Mouse (Mus musculus) heart, postnatal 36 days (tissue): ENCODE data around the gene Agfg1. TPM values are rescaled to one million over a fixed set of nuclear protein-coding genes. Genes with fewer than 3 reads are reported as not detected.
A peak's percentile ranks its signal among the peaks of the same experiment; 100 is the strongest.

Source experiments
- DNase-seq, 2 experiments: peaks; one replicate each; pipeline ENCODE4 v3.0.0; 2021 to 2022
- intact Hi-C: fragments of 180-260 bp; cut with DNase I; formaldehyde crosslinking; loops from one replicate; pipeline ENCODE4 v1.15.1; 2025
- total RNA-seq, 2 experiments: library from RNA; stranded (reverse); gene quantifications; 2 replicates each; pipeline ENCODE4 v1.2.3; 2021

Gene Agfg1
- 10 to 100 TPM; 29.7 to 29.8 TPM for total RNA-seq

DNA sequence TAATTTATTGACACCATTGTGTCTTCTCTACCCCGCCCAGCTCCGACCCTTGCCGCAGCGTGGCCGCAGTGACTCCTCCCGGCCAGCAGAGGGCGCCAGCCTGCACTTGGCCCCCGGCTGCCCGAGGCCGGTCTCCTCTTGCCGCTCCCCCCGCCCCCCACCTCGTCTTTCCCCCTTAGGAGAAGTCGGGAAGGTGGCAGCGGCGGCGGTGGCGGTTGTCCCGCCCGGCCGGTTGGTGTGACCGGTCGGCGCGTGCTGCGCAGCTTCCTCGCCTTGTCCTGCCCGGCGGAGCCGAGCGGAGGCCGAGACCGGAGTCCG, at the start of gene Agfg1:
Gene Agfg1 (plus strand): TSS at position 188 of the 318 bp plus-strand sequence.
- intact Hi-C loops, result loop anchor here (2.0 to 5.0 kb wide), 5 partner anchors 38 to 148 kb away; no protein-coding TSS in a partner anchor
- peak; percentile 94 to 95 for DNase-seq

DNA sequence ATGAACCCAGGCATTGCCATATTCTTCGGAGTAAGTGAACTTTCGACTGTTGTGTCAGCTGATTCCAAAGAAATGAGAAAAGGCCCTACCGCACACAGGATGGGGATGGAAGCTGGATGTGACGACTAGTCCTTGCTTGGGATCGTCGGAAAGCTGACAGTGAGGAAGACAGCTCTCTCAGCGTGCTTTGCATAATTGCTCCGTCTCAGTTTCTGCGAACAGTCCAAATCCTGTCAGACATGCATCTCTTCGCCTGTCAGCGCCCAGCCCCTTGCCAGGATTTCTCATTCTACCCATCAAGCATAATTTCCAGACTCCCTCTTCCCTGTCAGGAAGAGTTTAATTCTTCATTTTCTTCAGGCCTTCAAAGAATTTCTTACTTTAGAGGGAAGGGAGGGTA, 48.2 kb upstream of the Agfg1 start:
- intact Hi-C loops, result no loop called here
- no peak for DNase-seq

DNA sequence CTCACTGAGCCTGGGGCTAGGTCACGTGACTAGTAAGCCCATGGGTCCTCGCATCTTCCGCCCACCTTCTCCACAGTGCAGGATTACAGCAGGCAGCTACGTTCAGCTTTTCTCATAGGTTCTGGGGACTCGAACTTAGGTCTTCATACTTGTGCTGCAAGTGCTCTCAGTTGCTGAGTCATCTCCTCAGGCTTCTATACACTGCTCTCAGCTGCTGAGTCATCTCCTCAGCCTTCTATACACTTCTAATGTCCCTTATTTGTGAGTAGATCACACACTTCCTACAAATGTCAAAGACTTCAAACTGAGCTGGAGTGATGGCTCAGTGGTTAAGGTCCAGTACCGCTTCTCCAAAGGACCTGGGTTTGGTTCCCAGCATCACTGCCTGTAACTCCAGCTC, 47.0 kb upstream of the Agfg1 start:
- intact Hi-C loops, result no loop called here
- DNase-seq, result no peak

DNA sequence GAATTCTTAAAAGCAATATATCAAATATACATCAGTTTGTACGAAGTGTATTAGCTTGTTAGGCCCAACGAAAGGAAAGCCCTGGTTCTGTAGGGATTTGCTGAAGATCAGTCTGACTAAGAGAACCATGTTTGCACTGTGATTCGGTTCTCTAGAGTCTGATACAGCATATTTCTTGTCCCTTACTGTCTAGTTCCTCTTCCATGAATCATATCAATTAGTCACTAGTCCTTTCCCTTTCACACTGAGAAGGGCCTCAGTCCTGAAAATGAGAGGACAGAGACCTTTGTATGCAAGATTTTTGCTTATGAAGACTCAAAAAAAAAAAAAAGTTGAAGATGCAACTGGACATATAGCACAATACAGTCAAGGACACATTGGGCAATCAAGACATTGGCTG, 46.2 kb upstream of the Agfg1 start:
- intact Hi-C loops, result no loop called here
- no peak for DNase-seq

DNA sequence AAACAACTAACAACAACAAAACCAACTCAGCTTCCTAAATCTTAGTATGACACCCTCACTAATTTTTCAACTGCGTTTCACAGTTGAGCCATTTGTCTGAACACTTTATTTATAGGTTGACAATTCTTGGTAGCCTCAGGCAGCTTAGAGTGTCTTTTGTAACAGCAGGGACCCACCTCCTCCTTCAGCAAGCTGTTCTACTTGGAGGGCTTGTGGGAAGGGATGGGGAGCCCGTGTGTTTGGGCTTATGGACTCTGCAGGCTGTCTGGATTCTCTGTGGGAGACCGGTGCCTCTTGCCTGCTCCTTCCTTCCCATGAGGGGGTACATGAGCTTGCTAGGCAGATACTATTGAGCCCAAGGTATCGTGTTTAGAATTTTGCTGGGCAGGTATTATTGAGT, 45.3 kb upstream of the Agfg1 start:
- intact Hi-C loops, result no loop called here
- DNase-seq, result no peak

DNA sequence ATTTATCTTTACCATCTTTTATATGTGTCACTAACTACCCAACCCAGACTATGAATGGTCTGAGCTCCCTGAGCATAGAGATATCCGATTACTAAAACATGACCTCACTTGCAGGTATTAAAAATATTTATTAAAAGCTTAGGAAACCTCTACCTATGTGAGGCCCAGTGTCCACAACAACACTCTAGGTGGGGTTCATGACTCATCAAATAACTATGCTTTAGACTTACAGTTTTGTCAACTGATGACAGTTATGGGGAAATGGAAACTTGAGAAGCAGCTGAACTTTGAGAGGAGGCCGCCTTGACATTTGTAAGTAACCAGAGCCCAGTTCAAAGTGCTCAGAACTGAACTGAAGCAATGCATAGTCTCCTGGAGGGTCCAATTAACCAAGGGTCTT, 44.1 kb upstream of the Agfg1 start:
- intact Hi-C loops, result no loop called here
- DNase-seq, result no peak

DNA sequence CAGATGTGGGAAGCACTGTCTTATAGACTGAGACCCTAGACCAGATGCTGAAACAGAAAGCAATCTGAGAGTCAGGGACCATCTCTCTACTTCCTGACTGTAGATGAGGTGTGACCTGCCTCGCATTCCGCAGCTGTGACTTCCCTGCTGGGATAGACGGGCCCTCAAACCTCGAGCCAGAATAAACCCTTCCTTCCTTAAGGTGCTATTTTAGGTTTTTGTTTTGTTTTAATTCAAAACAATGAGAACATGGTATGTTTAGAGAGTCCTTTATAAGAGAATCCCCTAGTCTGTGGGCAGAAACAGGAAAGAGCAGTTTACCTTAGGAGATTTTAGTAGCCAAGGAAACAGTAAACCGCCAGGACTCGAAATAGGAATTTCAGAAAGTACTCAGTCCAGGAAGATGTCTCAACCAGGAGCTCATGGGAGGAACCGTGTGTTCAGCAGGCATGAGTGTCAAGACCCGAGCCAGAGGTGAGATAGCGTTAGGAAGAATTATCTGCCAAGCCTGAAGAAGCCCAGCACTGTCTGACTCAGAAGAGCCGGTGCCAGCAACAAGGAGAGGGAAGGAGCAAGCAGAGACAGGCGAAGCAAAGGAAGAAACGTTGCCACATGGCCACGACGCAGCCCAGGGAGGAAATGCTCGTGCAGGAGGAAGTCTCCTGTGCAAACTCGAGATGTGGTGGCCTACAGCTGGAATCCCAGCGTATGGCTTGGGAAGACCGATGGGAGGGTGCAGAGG, 43.4 kb upstream of the Agfg1 start:
- intact Hi-C loops, result no loop called here
- no peak for DNase-seq

DNA sequence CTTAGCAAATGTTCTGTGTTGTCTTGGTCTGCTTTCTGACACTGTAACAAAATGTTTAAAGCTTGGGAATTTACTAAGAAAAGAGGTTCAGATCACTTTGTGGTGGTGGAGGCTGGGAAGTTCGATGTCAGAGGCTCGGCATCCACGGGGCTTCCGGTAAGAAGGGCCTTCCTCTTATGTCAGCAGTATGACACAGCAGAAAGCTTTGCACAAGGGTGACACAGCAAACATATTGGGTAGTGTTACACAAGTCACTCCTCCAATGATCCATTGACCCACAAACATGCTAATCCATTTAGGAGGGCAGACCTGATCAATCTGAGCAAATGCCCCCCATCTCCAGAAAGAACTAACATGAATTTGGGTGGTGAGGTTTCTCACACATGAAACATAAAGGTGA, 42.2 kb upstream of the Agfg1 start:
- no peak for DNase-seq
- intact Hi-C loops, result no loop called here

DNA sequence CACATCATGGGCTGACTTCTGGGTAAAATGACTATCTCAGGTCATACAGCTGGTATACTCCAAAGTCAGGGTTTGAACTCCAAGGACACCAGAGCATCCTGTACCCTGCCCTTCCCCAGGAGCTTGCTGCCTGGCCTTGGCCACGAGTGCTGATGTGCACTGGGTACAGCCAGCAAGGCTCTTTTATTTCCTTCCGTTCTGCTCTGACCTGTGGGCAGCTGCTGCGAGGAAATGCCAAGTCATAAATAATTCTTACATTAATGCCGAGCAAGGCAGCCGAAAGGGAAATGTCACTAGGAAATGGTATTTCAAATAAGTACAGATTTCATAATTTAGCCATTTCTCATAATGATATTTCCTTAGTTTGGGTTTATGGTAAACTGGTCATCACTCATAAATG, 41.0 kb upstream of the Agfg1 start:
- DNase-seq, result no peak
- intact Hi-C loops, result no loop called here

DNA sequence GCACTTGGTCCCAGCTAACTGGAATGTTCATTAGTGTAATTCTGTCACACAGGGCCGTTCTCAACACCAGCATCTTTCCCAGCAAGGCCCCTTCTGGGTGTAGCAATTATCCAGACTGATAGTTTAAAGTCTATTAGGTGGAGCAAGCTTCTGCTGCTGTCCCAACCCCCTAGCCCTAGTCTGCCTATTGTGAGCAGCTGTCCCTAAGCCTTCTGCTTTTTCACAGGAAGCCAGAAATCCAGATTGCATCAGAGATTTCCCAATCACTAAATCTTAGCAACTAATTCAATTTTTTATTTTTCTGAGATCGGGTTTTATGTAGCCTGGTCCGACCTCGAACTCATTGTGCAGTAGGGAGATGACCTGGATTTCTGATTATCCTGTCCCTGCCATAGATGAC, 40.4 kb upstream of the Agfg1 start:
- intact Hi-C loops, result no loop called here
- no peak for DNase-seq

DNA sequence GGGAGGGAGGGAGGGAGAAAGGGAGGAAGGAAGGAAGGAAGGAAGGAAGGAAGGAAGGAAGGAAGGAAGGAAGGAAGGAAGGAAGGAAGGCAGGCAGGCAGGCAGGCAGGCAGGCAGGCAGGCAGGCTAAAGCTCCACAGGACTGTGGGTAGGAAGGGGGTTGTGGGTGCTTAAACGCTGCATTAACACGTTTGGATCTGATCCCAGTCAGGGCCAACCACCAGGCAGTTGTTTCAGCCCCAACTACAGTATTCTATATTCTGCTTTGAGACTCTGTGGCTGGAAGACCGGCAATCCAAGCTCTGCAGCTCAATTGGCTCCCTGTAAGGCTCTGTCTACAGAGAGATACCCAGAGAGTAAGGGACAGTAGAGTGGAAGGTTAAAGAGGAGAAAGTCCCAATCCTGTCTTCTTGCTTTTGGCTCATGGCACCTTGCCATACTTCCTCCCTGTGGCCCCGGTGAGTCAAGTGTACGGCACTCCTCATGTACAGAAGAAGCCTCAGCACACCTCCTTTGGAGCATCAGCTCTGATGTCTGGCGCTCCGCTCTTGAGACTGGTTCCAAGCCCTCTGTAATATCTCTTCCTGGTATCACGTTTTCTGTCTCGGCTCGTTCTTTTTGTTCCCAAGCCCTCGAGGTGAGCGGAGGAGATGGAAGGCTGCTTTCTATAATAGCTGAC, 38.0 kb upstream of the Agfg1 start:
- intact Hi-C loops, result no loop called here
- DNase-seq, result no peak

DNA sequence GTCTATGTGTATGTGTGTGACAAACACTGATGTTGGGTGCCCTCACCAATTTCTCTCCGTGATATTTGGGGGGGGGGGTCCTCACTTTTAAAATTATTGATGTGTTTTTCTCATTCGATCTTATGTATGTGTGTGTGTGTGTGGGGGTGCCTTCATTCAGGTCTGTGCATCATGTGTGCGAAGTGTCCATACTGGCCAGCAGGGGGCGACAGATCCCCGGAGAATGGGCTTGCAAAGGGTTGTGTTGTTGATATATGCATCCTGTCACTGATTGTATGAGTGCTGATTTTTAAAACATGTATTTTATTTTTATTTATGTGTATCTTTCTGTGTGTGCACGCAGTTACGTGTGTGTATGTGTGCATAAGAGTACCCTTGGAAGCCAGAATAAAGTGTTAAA, 35.7 kb upstream of the Agfg1 start:
- intact Hi-C loops, result no loop called here
- no peak for DNase-seq

DNA sequence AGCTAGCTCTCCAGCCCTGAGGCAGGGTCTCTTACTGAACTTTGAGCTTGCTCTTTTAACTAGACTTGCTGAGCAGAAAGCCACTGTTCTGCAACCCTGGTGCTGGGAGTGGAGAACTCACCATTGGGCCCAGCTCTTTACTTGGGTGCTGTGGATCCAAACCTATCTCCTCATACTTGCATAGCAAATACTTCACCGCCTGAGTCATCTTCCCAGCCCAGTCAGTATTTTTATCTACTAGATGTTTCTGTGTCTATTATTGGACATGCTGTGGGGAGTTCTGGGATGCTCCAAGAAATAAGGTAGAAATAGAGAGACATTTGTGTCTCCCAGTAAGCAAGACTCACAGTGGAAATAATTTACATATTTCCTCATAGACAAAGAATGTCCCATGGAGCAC, 35.2 kb upstream of the Agfg1 start:
- intact Hi-C loops, result no loop called here
- DNase-seq, result no peak

DNA sequence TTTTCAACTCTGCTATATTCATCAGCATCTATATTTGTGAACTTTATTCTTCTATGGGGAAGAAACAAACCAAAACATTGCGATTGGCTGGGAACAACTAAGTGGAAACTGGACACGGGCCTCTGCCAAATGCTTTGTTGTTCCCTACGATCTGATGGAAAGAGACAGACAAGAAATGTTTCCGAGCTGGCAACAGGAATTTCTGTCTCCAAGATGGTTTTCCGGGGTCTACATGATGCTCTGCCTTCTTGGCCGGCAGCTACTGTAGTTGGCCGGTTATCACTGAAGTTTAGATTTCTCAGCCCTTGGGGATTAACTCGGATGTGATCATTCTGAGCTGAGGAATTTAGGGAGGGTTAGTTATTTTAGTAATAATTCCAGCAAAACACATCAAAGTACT, 32.9 kb upstream of the Agfg1 start:
- DNase-seq, result no peak
- intact Hi-C loops, result no loop called here

DNA sequence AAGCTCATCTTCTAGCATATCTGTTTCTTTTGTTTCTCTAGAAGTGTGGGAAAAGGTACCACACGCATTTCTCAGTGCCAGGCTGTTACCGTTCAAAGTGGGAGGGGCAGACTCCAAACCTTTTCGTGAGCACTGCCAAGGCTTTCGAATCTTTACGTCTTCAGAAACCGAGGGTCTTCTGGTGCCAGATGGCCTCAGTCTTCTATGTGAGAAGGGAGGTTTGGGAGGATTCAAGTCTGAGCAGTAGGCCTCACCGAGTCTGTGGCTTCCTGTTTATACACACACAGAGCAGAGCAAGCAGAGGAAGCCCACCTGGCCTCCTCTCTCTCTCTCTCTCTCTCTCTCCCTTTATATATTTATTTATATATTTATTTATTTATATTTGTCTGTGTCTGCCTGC, 32.1 kb upstream of the Agfg1 start:
- DNase-seq, result no peak
- intact Hi-C loops, result no loop called here

DNA sequence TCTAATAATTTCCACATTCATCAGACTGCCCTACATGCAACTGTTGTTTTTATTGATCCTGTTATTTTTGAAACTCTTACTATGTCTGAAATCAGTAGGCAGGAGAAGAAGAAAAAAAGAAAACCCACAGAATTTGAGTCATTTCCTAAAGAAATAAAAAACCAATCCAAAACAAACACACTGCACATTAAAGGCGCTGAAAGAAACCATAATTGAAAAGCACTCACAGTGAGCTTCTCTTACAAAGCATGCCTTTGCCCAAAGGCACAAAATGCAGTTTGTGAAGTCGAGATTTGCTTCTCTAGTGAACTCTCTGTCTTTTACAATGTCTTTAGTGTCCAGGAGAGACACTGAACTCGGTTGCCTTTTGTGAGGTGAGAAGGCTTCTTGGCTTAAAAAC, 30.7 kb upstream of the Agfg1 start:
- intact Hi-C loops, result no loop called here
- DNase-seq, result no peak

DNA sequence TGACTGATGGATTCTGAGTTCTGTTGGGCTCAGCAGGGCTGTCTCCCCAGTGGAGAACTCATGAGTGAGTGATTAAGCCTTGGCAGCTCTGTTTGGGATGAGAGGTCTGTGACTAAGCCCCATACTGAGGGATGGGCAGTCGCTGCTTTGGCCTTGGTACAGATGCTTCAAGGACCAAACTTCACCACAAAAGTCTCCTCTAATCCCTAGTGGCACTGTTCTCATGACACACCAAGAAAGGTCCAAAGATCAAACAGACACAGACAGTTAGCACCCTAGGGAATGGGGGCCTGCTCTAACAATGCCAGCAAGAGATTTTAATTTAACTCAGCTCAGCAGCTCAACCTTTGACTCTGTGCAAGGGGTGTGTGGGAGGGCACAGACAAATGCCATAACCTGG, 27.5 kb upstream of the Agfg1 start:
- intact Hi-C loops, result no loop called here
- no peak for DNase-seq

DNA sequence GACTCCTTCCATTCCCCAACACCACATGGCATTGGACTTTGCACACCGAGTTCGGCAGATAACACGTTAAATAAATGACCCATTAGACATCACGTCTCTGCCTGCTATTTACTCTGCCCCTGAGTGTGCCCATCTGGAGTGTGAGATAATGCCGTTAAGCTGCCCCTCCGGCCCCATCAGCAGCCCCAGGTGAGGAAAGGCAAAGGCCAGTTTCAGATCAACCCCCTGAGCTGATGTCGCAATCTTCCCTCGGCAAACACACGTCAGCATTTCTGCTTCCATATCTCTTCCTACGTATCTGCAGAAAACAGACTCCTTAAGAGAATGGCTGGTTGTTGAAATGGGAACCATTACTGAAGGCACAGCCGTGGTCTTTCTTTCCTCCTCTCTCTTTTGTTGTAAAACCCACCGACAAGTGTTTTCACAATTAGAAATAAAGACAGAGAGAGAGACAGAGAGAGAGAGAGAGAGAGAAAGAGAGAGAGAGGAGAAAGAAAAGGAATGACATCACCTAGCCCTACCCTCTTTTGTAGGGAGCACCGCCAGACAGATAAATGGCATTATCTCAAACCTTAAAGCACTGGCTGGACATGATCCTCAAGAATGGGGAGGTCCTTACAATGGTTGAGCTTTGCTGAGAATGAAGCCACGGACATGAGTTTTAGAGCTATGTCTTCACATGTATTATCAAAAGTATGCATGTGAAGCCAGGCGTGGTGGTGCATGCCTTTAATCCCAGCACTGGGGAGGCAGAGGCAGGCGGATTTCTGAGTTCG, 23.2 kb upstream of the Agfg1 start:
- DNase-seq, result peak in 1 of 2 experiments; percentile 24
- intact Hi-C loops, result no loop called here

DNA sequence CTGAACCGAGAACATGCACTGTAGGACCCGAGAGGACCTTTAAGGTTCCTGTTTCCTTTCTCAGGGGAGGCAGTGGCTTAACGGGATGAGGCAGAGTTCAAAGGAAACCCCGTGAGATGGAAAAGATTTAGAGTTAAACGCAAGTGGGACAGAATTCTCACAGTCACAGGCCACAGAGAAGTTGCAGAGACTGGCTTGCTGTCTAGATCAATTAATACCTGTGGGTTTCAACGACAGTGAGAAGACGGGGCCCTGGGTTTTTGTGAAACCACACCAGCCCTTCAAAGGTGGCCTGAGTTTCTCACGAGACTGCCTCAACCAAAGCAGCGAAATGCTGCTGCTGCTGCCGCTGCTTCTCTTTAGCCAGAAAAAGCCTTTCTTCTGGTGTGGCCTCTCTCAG, 19.9 kb upstream of the Agfg1 start:
- DNase-seq, result no peak
- intact Hi-C loops, result no loop called here

DNA sequence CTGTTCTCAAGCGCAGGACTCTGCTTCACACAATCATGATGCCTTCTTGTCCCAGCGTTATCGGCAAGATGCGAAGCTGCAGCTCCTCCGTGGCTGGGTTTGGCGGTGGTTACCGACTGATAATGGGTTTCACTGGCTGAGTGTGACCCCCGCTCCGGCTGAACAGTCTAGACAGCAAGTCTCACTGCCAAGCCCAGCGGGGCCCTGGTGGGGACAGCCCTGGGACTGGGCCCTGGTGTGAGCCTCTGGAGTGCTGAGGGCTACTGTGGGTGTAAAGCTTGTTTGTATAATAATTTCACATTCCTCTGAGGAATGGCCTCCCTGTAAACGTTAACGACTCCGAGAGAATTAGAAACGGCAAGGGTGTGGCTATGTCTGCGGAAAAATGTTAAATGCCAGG, 19.1 kb upstream of the Agfg1 start:
- DNase-seq, result peak in 1 of 2 experiments; percentile 14
- intact Hi-C loops, result no loop called here

DNA sequence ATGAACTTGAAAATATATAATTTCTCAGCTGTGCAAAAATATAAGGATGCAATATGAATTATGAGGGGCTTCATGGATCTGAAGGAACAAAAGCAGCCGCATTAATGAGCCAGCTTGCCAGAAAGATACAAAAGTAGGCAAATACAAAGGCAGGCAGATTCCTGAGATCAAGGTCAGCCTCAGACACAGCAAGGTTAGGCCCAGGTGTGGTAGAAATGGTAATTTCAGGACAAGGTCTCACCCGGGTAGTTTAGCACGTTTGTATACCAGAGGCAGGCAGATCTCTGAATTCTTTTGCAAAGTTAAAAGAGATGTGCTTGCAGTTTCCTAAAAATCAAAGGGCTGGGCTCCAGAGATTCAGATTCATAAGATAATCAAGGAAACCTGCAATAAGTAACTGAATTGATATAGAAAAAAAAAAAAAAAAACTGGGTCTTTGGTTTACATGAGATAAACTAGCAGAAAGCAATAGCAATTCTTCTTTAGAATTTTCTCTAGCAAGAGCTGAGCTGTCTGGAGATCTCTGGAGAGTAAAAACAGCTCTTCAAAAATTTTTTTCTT, 18.6 kb upstream of the Agfg1 start:
- intact Hi-C loops, result no loop called here
- no peak for DNase-seq

DNA sequence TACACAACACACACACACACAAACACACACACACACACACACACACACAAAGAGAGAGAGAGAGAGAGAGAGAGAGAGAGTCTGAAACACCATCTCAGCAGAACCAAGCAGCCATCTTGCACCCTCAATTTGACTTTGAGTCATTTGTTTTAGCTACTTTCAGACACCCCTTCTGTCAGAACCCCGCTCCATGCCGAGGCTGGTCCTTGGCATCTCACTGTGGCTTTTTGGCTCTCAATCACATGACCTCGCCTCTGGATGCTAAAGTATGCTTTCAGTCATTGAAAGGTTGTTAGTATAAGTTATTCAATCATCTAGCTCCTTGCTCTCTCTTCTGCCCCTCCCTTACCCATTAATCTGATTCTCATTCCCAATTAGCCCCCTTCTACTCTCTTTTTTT, 17.4 kb upstream of the Agfg1 start:
- intact Hi-C loops, result no loop called here
- DNase-seq, result no peak
